ENCODE assay signal across 8 mouse cellular contexts in the genomic region with DNA sequence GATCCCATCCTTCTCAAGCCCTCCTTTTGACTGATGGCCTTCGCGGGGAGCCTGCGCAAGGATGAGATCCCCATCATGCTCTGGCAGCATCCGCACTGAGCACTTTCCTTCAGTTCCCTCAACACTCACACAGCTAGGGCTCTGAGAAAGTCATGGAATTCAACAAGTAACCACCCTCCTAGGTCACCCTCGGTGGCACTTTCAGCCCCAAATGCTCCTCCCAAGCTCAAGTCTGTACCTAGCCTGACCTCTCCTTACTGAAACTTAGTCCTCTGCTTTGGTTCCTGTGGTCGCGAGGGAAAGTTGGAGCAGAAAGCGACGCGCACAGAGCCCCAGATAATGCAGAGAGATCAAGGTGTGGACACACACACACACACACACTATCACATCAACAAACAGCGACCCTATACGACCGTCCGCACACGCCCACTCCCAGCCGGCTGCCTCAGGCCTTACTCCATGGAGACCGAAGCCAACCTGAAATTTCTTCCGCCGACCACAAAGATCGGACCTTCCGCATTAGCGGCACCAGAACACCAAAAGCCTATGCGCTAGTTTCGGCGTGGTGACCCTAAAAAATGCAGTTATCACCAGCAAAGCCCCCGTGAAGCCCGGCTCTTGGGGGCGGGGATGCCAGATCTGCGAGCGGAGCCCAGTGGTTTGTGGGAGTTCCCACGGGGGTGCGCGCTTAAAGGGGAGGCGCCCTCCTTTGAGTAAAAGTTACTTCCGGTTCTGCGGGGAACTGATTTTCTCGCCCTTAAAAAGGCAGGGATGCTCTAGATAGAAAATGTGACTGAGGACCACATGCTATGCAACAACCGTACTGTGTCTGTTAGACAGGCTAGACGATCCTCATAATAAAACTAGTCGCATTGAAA. TPM values are rescaled to one million over a fixed set of nuclear protein-coding genes. Genes with fewer than 3 reads are reported as not detected.
DNase-seq lines count a peak whose midpoint lies in the region; ATAC-seq and TF ChIP-seq lines count a peak whose summit lies in the region.

Gene Zfp974, minus strand, starts transcription at position 643 of the 878 bp plus-strand sequence.

- H3K9me3 ChIP-seq in embryonic facial prominence, embryonic 13.5 days: no peaks in the 10 kb centered on the region
- no peaks in the 10 kb centered on the region for H3K9me3 ChIP-seq in heart, embryonic 10.5 days
- H3K9me3 ChIP-seq in kidney, embryonic 14.5 days (ENCODE audit: control insufficient read depth, low read length): no peaks in the 10 kb centered on the region
- no peaks in the 10 kb centered on the region for H3K9me3 ChIP-seq in liver, embryonic 13.5 days (replicated peaks)
- H3K9me3 ChIP-seq in stomach, embryonic 15.5 days: no peaks in the 10 kb centered on the region

- H3K4me3 ChIP-seq in C2C12 (ENCODE audit: insufficient read depth, poor library complexity, severe bottlenecking): peak within 1 kb of the TSS; percentile 53
- H3K4me3 ChIP-seq in embryonic facial prominence, embryonic 13.5 days: peak within 1 kb of the TSS; percentile 73
- peak within 1 kb of the TSS; percentile 68 for H3K4me3 ChIP-seq in heart, embryonic 10.5 days
- H3K4me3 ChIP-seq in kidney, embryonic 14.5 days (ENCODE audit: low read length): peak within 1 kb of the TSS; percentile 76
- H3K4me3 ChIP-seq in liver, embryonic 13.5 days (replicated peaks): peak within 1 kb of the TSS; percentile 64
- H3K4me3 ChIP-seq in stomach, embryonic 15.5 days (replicated peaks): peak within 1 kb of the TSS; percentile 57

- peak within 1 kb of the TSS; percentile 79 for H3K9ac ChIP-seq in embryonic facial prominence, embryonic 13.5 days
- peak within 1 kb of the TSS; percentile 78 for H3K9ac ChIP-seq in kidney, embryonic 14.5 days (ENCODE audit: low read depth, low read length)
- peak within 1 kb of the TSS; percentile 67 for H3K9ac ChIP-seq in liver, embryonic 13.5 days
- peak within 1 kb of the TSS; percentile 46; the same call in 1 of the 2 replicates for H3K9ac ChIP-seq in stomach, embryonic 15.5 days

- no peaks in the 10 kb centered on the region for H3K79me2 ChIP-seq in C2C12 (ENCODE audit: control insufficient read depth, insufficient read depth)

- TF ChIP-seq CTCF in C2C12 (IDR thresholded peaks at IDR 0.05; ENCODE audit: control insufficient read depth, insufficient read depth, insufficient read length): no peak

- H3K36me3 ChIP-seq in C2C12 (ENCODE audit: control insufficient read depth, insufficient read depth): no peaks in the 10 kb centered on the region
- peaks cover 15% of the 10 kb centered on the region for H3K36me3 ChIP-seq in embryonic facial prominence, embryonic 13.5 days
- H3K36me3 ChIP-seq in heart, embryonic 10.5 days: peaks cover 15% of the 10 kb centered on the region
- H3K36me3 ChIP-seq in kidney, embryonic 14.5 days (ENCODE audit: control insufficient read depth, insufficient read depth, low read length): no peaks in the 10 kb centered on the region
- no peaks in the 10 kb centered on the region for H3K36me3 ChIP-seq in liver, embryonic 13.5 days
- H3K36me3 ChIP-seq in stomach, embryonic 15.5 days: no peaks in the 10 kb centered on the region; the same call in 1 of the 2 replicates

- peak; percentile 76 to 83 for DNase-seq in adrenal gland, postnatal 36 days
- DNase-seq in heart, embryonic 10.5 days (ENCODE audit: low spot score): peak; percentile 88
- DNase-seq in liver, embryonic 13.5 days: peak; percentile 10
- DNase-seq in neural tube, embryonic 10.5 days (ENCODE audit: extremely low spot score, low spot score): peak; percentile 72

- no peak within 1 kb of the TSS for H3K27ac ChIP-seq in embryonic facial prominence, embryonic 13.5 days
- peak within 1 kb of the TSS; percentile 80 for H3K27ac ChIP-seq in heart, embryonic 10.5 days
- H3K27ac ChIP-seq in kidney, embryonic 14.5 days (ENCODE audit: low read depth, low read length): no peak within 1 kb of the TSS
- H3K27ac ChIP-seq in liver, embryonic 13.5 days: no peak within 1 kb of the TSS; the same call in 1 of the 2 replicates
- H3K27ac ChIP-seq in stomach, embryonic 15.5 days: 0 out of 2 replicates have a peak within 1 kb of the TSS, but pooled peaks have one; percentile 17

- H3K27me3 ChIP-seq in C2C12 (ENCODE audit: control insufficient read depth, insufficient read depth, insufficient read length): no peaks in the 10 kb centered on the region
- no peaks in the 10 kb centered on the region for H3K27me3 ChIP-seq in embryonic facial prominence, embryonic 13.5 days
- no peaks in the 10 kb centered on the region for H3K27me3 ChIP-seq in heart, embryonic 10.5 days (ENCODE audit: insufficient read depth, poor library complexity, severe bottlenecking)
- no peaks in the 10 kb centered on the region for H3K27me3 ChIP-seq in kidney, embryonic 14.5 days (ENCODE audit: control insufficient read depth, insufficient read depth, low read length)
- H3K27me3 ChIP-seq in liver, embryonic 13.5 days: no peaks in the 10 kb centered on the region
- no peaks in the 10 kb centered on the region for H3K27me3 ChIP-seq in stomach, embryonic 15.5 days (replicated peaks)

- H3K4me2 ChIP-seq in embryonic facial prominence, embryonic 13.5 days: peak within 1 kb of the TSS; percentile 77
- peak within 1 kb of the TSS; percentile 81 for H3K4me2 ChIP-seq in kidney, embryonic 14.5 days (replicated peaks; ENCODE audit: low read depth, low read length)
- H3K4me2 ChIP-seq in liver, embryonic 13.5 days: peak within 1 kb of the TSS; percentile 70
- peak within 1 kb of the TSS; percentile 74 for H3K4me2 ChIP-seq in stomach, embryonic 15.5 days

- whole genome bisulfite sequencing in embryonic facial prominence, embryonic 13.5 days: 4% methylated on average over 40 of the region's 40 CpGs
- 5% methylated on average over 40 of the region's 40 CpGs for WGBS in heart, embryonic 10.5 days
- WGBS in kidney, embryonic 14.5 days: 5% methylated on average over 40 of the region's 40 CpGs
- 7% methylated on average over 40 of the region's 40 CpGs for WGBS in liver, embryonic 13.5 days (ENCODE audit: insufficient replicate concordance)
- WGBS in stomach, embryonic 15.5 days: 3% methylated on average over 40 of the region's 40 CpGs

- peaks cover 12% of the 10 kb centered on the region for H3K4me1 ChIP-seq in embryonic facial prominence, embryonic 13.5 days
- peaks cover 14% of the 10 kb centered on the region for H3K4me1 ChIP-seq in heart, embryonic 10.5 days
- H3K4me1 ChIP-seq in kidney, embryonic 14.5 days (ENCODE audit: control insufficient read depth, insufficient read depth, low read length): peaks cover 6% of the 10 kb centered on the region; the same call in 1 of the 2 replicates
- H3K4me1 ChIP-seq in liver, embryonic 13.5 days (replicated peaks): peaks cover 19% of the 10 kb centered on the region
- 0 out of 2 replicates have a peak, but pooled peaks cover 6% of the 10 kb centered on the region for H3K4me1 ChIP-seq in stomach, embryonic 15.5 days

- peak; percentile 62; the same call in 1 of the 2 replicates for ATAC-seq in embryonic facial prominence, embryonic 13.5 days (ENCODE audit: insufficient number of reproducible peaks, insufficient read depth, low FRiP score, low TSS enrichment, low read depth)
- ATAC-seq in kidney, embryonic 14.5 days (ENCODE audit: low FRiP score, low TSS enrichment): peak; percentile 91
- ATAC-seq in liver, embryonic 13.5 days (ENCODE audit: low read depth): peak; percentile 62
- ATAC-seq in stomach, embryonic 15.5 days (ENCODE audit: insufficient read depth, low FRiP score, low read depth): peak; percentile 87; the same call in 1 of the 2 replicates

- no peaks in the 10 kb centered on the region for H3K79me3 ChIP-seq in C2C12 (ENCODE audit: low read depth)

- peak within 1 kb of the TSS; percentile 88 for H3ac ChIP-seq in C2C12 (ENCODE audit: control insufficient read depth, insufficient read length, low read depth)

TF ChIP-seq in C2C12, 6 proteins besides CTCF, POLR2A, EP300 and RAD21:
- no peak for TF ChIP-seq USF1 (IDR thresholded peaks at IDR 0.05; ENCODE audit: low read depth)
- no peak for TF ChIP-seq MYOD1 (IDR thresholded peaks at IDR 0.05; ENCODE audit: control insufficient read depth, insufficient read length, low read depth)
- TF ChIP-seq FOSL1 (IDR thresholded peaks at IDR 0.05; ENCODE audit: insufficient read depth, low read length, poor library complexity, severe bottlenecking): no peak
- no peak for TF ChIP-seq CEBPB (IDR thresholded peaks at IDR 0.05; ENCODE audit: low read depth)
- TF ChIP-seq MAX (IDR thresholded peaks at IDR 0.05): no peak
- no peak for TF ChIP-seq MYOG (IDR thresholded peaks at IDR 0.05; ENCODE audit: control insufficient read depth, extremely low read depth, insufficient read length)

RNA-seq across cellular contexts. Expression of gene Zfp974, which starts in this region (rescaled TPM):
- polyA plus RNA-seq in C2C12 (2012; fragmentation: generic; extraction: Trizol): 1.5 TPM
- 10 to 100 TPM; 12.7 to 14.3 TPM for total RNA-seq in adrenal gland, postnatal 36 days (2021)
- 10.8 and 13.7 TPM in 2 replicates for polyA plus RNA-seq in embryonic facial prominence, embryonic 13.5 days (2015; fragmentation: Nextera tagmentation; extraction: Ambion mirVana)
- polyA plus RNA-seq in heart, embryonic 10.5 days (2016; fragmentation: Nextera tagmentation; extraction: Ambion mirVana): 7.0 and 7.8 TPM in 2 replicates
- polyA plus RNA-seq in kidney, embryonic 14.5 days (2014; fragmentation: Nextera tagmentation; extraction: Ambion mirVana): 7.3 and 11.4 TPM in 2 replicates
- polyA plus RNA-seq in liver, embryonic 13.5 days (2015; fragmentation: Nextera tagmentation; extraction: Ambion mirVana): 0.84 and 1.1 TPM in 2 replicates
- 9.4 and 10.3 TPM in 2 replicates for polyA plus RNA-seq in stomach, embryonic 15.5 days (2015; fragmentation: Nextera tagmentation; extraction: Ambion mirVana)

Comparison
In these comparisons a context has a peak if more than half of its experiments do, and no peak if none do; other contexts are left out.
1. DNase-seq: peak in every context shown above with its lines; median percentile 88 in heart, embryonic 10.5 days; 80 in adrenal gland, postnatal 36 days; 72 in neural tube, embryonic 10.5 days; 10 in liver, embryonic 13.5 days.
2. H3K27ac ChIP-seq: peak in heart, embryonic 10.5 days (single experiment) and stomach, embryonic 15.5 days (single experiment); none in embryonic facial prominence, embryonic 13.5 days (single experiment), kidney, embryonic 14.5 days (single experiment) and liver, embryonic 13.5 days (single experiment).
3. Peak in every context shown above with its lines, with median percentiles within 50 percentile points of each other: H3K4me3 ChIP-seq, ATAC-seq, H3K4me2 ChIP-seq and H3K9ac ChIP-seq.